Mouse (Mus musculus) myocyte (in vitro differentiated cells): ENCODE results near the gene Plcb1.

ENCODE experiments used
- CEBPB ChIP-seq: IDR thresholded peaks from 2 replicates; pipeline ENCODE4 v1.6.1; 2011; ENCODE audit warnings: mild to moderate bottlenecking, moderate library complexity; ENCODE audit not compliant: poor library complexity, insufficient read depth, severe bottlenecking
- E2F4 ChIP-seq: IDR thresholded peaks from one replicate; pipeline ENCODE4 v1.6.1; 2011; ENCODE audit warnings: mild to moderate bottlenecking, control low read depth, moderate library complexity; ENCODE audit not compliant: insufficient read depth
- MAX ChIP-seq: IDR thresholded peaks from one replicate; pipeline ENCODE4 v1.6.1; 2011; ENCODE audit warnings: low read depth, mild to moderate bottlenecking, control low read depth
- POLR2A ChIP-seq: IDR thresholded peaks from one replicate; pipeline ENCODE4 v1.6.1; 2011; ENCODE audit warnings: low read depth, mild to moderate bottlenecking, control low read depth, moderate library complexity; ENCODE audit not compliant: insufficient read length
- POLR2AphosphoS2 ChIP-seq: IDR thresholded peaks from one replicate; pipeline ENCODE4 v1.6.1; 2011; ENCODE audit warnings: low read depth, control low read depth; ENCODE audit not compliant: insufficient read length
- SRF ChIP-seq: IDR thresholded peaks from one replicate; pipeline ENCODE4 v1.6.1; 2011; ENCODE audit warnings: low read depth; ENCODE audit not compliant: control insufficient read depth, insufficient read length
- USF1 ChIP-seq: IDR thresholded peaks from one replicate; pipeline ENCODE4 v1.6.1; 2011; ENCODE audit warnings: low read depth, mild to moderate bottlenecking, control low read depth, moderate library complexity

DNA sequence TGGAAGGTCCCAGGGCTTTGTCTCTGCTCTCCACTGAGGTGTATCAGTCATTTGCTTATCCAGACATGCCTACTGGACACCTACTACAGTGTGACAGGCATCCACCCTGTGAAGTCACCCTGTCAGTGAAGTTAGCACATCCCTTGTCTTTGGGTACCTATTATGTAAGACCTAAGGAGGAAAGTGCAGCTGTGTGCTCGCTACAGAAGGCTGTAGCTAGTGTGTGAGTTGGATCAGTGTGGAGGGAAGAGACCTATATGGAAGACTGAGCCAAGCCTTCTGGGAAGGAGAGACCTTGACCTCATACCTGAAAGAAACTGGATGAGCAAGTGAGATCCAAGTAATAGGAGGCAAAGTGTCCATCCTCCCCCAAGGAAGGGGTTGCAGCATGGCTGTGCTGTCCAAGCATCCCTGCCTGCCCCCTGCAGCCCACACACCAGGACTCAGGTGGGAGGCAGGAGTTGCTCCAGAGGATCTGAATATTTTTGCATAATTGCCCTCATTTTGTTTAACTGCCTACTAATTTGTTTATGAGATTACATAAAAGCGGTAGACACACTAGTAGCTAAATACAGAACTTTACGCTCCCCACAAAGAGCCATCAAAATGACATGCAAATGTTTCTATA is 328.7 kb downstream of the Plcb1 start:
- TF ChIP-seq SRF, result no peak
- no peak for TF ChIP-seq POLR2A
- TF ChIP-seq MAX, result no peak
- TF ChIP-seq E2F4, result no peak
- TF ChIP-seq POLR2AphosphoS2, result no peak
- TF ChIP-seq USF1, result no peak
- no peak for TF ChIP-seq CEBPB
